In genomic region chr3:103967861-103968691, GRCm38 (mm10) we compare ENCODE assay signal across 8 mouse cellular contexts. TPM values are rescaled to one million over a fixed set of nuclear protein-coding genes. Genes with fewer than 3 reads are reported as not detected.
DNase-seq lines count a peak whose midpoint lies in the region; ATAC-seq and TF ChIP-seq lines count a peak whose summit lies in the region.

Phtf1 (plus strand) TSS chr3:103968110.

- no peaks in the 10 kb centered on the region for H3K9me3 ChIP-seq in ES-E14 (ENCODE audit: control insufficient read depth, insufficient read depth, low read depth, low read length)
- H3K9me3 ChIP-seq in forebrain, embryonic 16.5 days (ENCODE audit: control insufficient read depth, low read length), result no peaks in the 10 kb centered on the region
- H3K9me3 ChIP-seq in lung, embryonic 15.5 days, result no peaks in the 10 kb centered on the region

- H3K36me3 ChIP-seq in ES-E14 (ENCODE audit: control insufficient read depth, insufficient read depth, low read length, poor library complexity, severe bottlenecking), result no peaks in the 10 kb centered on the region; the same call in 1 of the 2 replicates
- H3K36me3 ChIP-seq in forebrain, embryonic 16.5 days (ENCODE audit: control insufficient read depth, insufficient read depth), result peaks cover 9% of the 10 kb centered on the region
- peaks cover 11% of the 10 kb centered on the region; the same call in 1 of the 2 replicates for H3K36me3 ChIP-seq in lung, embryonic 15.5 days

- H3K27ac ChIP-seq in ES-E14 (ENCODE audit: insufficient read depth, low read depth, low read length, poor library complexity, severe bottlenecking), result peak within 1 kb of the TSS; percentile 70
- peak within 1 kb of the TSS; percentile 96 for H3K27ac ChIP-seq in forebrain, embryonic 16.5 days (ENCODE audit: low read length)
- H3K27ac ChIP-seq in lung, embryonic 15.5 days, result peak within 1 kb of the TSS; percentile 94

- peak within 1 kb of the TSS; percentile 87 to 94 for H3K4me3 ChIP-seq in ES-E14 (ENCODE audit: insufficient read depth in 1 of 2, low read depth in 1 of 2, low read length in 2 of 2, poor library complexity in 1 of 2, severe bottlenecking in 1 of 2)
- peak within 1 kb of the TSS; percentile 96 for H3K4me3 ChIP-seq in forebrain, embryonic 16.5 days (replicated peaks; ENCODE audit: low read length)
- peak within 1 kb of the TSS; percentile 92 for H3K4me3 ChIP-seq in lung, embryonic 15.5 days

- H3K4me1 ChIP-seq in ES-E14 (ENCODE audit: control insufficient read depth in 2 of 2, insufficient read depth in 2 of 2, low read length in 2 of 2, poor library complexity in 1 of 2), result 0 out of 4 replicates have a peak, but pooled peaks cover 0 to 2% of the 10 kb centered on the region in 2 experiments
- H3K4me1 ChIP-seq in forebrain, embryonic 16.5 days (replicated peaks; ENCODE audit: control insufficient read depth, insufficient read depth, low read length), result peaks cover 12% of the 10 kb centered on the region
- H3K4me1 ChIP-seq in lung, embryonic 15.5 days, result peaks cover 16% of the 10 kb centered on the region

- in situ Hi-C loops in ES-E14 (cut with MboI; ENCODE audit: low sequenced_read_pairs in 2 of 2, unreplicated experiment in 2 of 2), result no loop called here

- ATAC-seq in forebrain, embryonic 16.5 days, result peak; percentile 96
- ATAC-seq in lung, embryonic 15.5 days (ENCODE audit: borderline replicate concordance, extremely low read depth, low FRiP score, low TSS enrichment), result peak; percentile 98

- H3K4me2 ChIP-seq in forebrain, embryonic 16.5 days (ENCODE audit: low read length), result peak within 1 kb of the TSS; percentile 86
- peak within 1 kb of the TSS; percentile 82 for H3K4me2 ChIP-seq in lung, embryonic 15.5 days

- peak; percentile 49 for DNase-seq in ES-E14 (ENCODE audit: low read depth, low spot score)
- DNase-seq in cerebellum, adult 11-12 months, result peak; percentile 85
- DNase-seq in heart, postnatal 4 days, result peak; percentile 87
- peak; percentile 63 to 82 for DNase-seq in layer of hippocampus, adult 8-10 months (ENCODE audit: low spot score in 2 of 2)
- peak; percentile 76 for DNase-seq in ovary, adult 18-20 months (ENCODE audit: low spot score)
- peak; percentile 86 for DNase-seq in thymus, postnatal 0 days (ENCODE audit: low spot score)

- no peaks in the 10 kb centered on the region for H3K27me3 ChIP-seq in forebrain, embryonic 16.5 days (replicated peaks; ENCODE audit: control insufficient read depth, insufficient read depth, low read length)
- no peaks in the 10 kb centered on the region for H3K27me3 ChIP-seq in lung, embryonic 15.5 days

- H3K9ac ChIP-seq in ES-E14 (ENCODE audit: insufficient read depth, low read depth, low read length, poor library complexity, severe bottlenecking), result peak within 1 kb of the TSS; percentile 96
- peak within 1 kb of the TSS; percentile 98 for H3K9ac ChIP-seq in forebrain, embryonic 16.5 days (replicated peaks; ENCODE audit: low read depth, low read length)
- H3K9ac ChIP-seq in lung, embryonic 15.5 days, result peak within 1 kb of the TSS; percentile 84

- under 1% methylated on average over 67 of the region's 70 CpGs for WGBS in forebrain, embryonic 16.5 days
- WGBS in lung, embryonic 15.5 days, result 0% methylated on average over 58 of the region's 70 CpGs

TF ChIP-seq in ES-E14, 5 proteins besides CTCF, POLR2A, EP300 and RAD21:
- TF ChIP-seq HCFC1 (IDR thresholded peaks at IDR 0.05; ENCODE audit: borderline replicate concordance, insufficient read depth, low read length) (no peak), MAFK (IDR thresholded peaks at IDR 0.05; ENCODE audit: insufficient read depth, low read depth, low read length) (no peak), CHD2 (IDR thresholded peaks at IDR 0.05; ENCODE audit: low read depth, low read length) (no peak), ZNF384 (IDR thresholded peaks at IDR 0.05; ENCODE audit: low read depth, low read length) (no peak)

RNA-seq across cellular contexts. Expression of gene Phtf1, which starts in this region (rescaled TPM):
- 14.1 and 18.2 TPM in 2 replicates for total RNA-seq in ES-E14 (2012; rRNA removed)
- 26.0 and 30.3 TPM in 2 replicates for polyA plus RNA-seq in forebrain, embryonic 16.5 days (2015; fragmentation: Nextera tagmentation; extraction: Ambion mirVana)
- total RNA-seq in heart, postnatal 4 days (2021), result 10 to 100 TPM; 12.7 to 16.6 TPM
- total RNA-seq in layer of hippocampus, adult 8-10 months (2022), result 10 to 100 TPM; 36.7 to 50.1 (median 41.6) TPM
- 25.0 and 29.2 TPM in 2 replicates for polyA plus RNA-seq in lung, embryonic 15.5 days (2015; fragmentation: Nextera tagmentation; extraction: Ambion mirVana)
- 38.9 and 43.8 TPM in 2 replicates for polyA plus RNA-seq in thymus, postnatal 0 days (2015; fragmentation: Nextera tagmentation; extraction: Ambion mirVana)

Comparison
In these comparisons a context has a peak if more than half of its experiments do, and no peak if none do; other contexts are left out.
1. Peak in every context shown above with its lines: DNase-seq, ATAC-seq, H3K4me3 ChIP-seq and H3K27ac ChIP-seq.